Comparison of ENCODE assay signal across 12 mouse cellular contexts in genomic region chr6:117279297-117279696, GRCm38 (mm10).
DNase-seq lines count a peak whose midpoint lies in the region; ATAC-seq and TF ChIP-seq lines count a peak whose summit lies in the region.
"Had no signal": no experiment of that assay in that cellular context is flagged by ENCODE, and none has a peak within 500 bp of the region (broad histone marks: within the 10 kb centered on the region; RNA-seq: fewer than 3 reads in every experiment).

No protein-coding gene starts in this region.

- H3K27me3 ChIP-seq in hindbrain, embryonic 16.5 days (replicated peaks; ENCODE audit: control insufficient read depth, insufficient read depth, low read length) = no peaks in the 10 kb centered on the region
- no peaks in the 10 kb centered on the region for H3K27me3 ChIP-seq in hindbrain, embryonic 11.5 days (ENCODE audit: control insufficient read depth, insufficient read depth, low read length)
- H3K27me3 ChIP-seq in forebrain, postnatal 0 days (ENCODE audit: insufficient read depth, low read length) = no peaks in the 10 kb centered on the region
- H3K27me3 ChIP-seq in intestine, embryonic 16.5 days (replicated peaks; ENCODE audit: control insufficient read depth, insufficient read depth, low read length) = no peaks in the 10 kb centered on the region
- H3K27me3 ChIP-seq in kidney, embryonic 16.5 days (ENCODE audit: insufficient read depth, low read length) = no peaks in the 10 kb centered on the region
- H3K27me3 ChIP-seq: liver, embryonic 13.5 days; neural tube, embryonic 12.5 days had no signal

- no peak overlapping the region; the same call in 1 of the 2 replicates for H3K27ac ChIP-seq in hindbrain, embryonic 16.5 days (ENCODE audit: low read depth, low read length)
- H3K27ac ChIP-seq in hindbrain, embryonic 11.5 days (ENCODE audit: low read depth, low read length) = no peak overlapping the region
- no peak overlapping the region for H3K27ac ChIP-seq in forebrain, postnatal 0 days (ENCODE audit: low read depth, low read length)
- H3K27ac ChIP-seq in intestine, embryonic 16.5 days (ENCODE audit: low read length) = no peak overlapping the region
- H3K27ac ChIP-seq in kidney, embryonic 16.5 days (ENCODE audit: low read length) = no peak overlapping the region
- H3K27ac ChIP-seq: liver, embryonic 13.5 days; neural tube, embryonic 12.5 days had no signal

- no peak for DNase-seq in hindbrain, embryonic 11.5 days (ENCODE audit: low spot score)
- DNase-seq in Muller cell, postnatal 12 days (ENCODE audit: inconsistent ontology term) = peak; percentile 79
- DNase-seq in forebrain, postnatal 0 days = peak; percentile 41
- DNase-seq in ovary, adult 18-20 months (ENCODE audit: low spot score) = no peak
- DNase-seq: kidney, adult 8-10 months; liver, embryonic 13.5 days; thymus, postnatal 36 days had no signal

- TF ChIP-seq CTCF in forebrain, postnatal 0 days (IDR thresholded peaks at IDR 0.05; ENCODE audit: low read depth) = no peak

- H3K4me1 ChIP-seq in hindbrain, embryonic 16.5 days (ENCODE audit: control insufficient read depth, insufficient read depth, low read depth, low read length) = peaks cover 6% of the 10 kb centered on the region
- H3K4me1 ChIP-seq in hindbrain, embryonic 11.5 days (replicated peaks; ENCODE audit: control insufficient read depth, insufficient read depth, low read length) = no peaks in the 10 kb centered on the region
- no peaks in the 10 kb centered on the region for H3K4me1 ChIP-seq in forebrain, postnatal 0 days (ENCODE audit: insufficient read depth)
- no peaks in the 10 kb centered on the region for H3K4me1 ChIP-seq in intestine, embryonic 16.5 days (ENCODE audit: control insufficient read depth, insufficient read depth, low read length)
- H3K4me1 ChIP-seq in kidney, embryonic 16.5 days (ENCODE audit: insufficient read depth, low read length) = 0 out of 2 replicates have a peak, but pooled peaks cover 3% of the 10 kb centered on the region
- H3K4me1 ChIP-seq: liver, embryonic 13.5 days; neural tube, embryonic 12.5 days had no signal

- H3K9ac ChIP-seq in hindbrain, embryonic 16.5 days (ENCODE audit: low read depth, low read length) = no peak overlapping the region
- no peak overlapping the region for H3K9ac ChIP-seq in hindbrain, embryonic 11.5 days (ENCODE audit: low read depth, low read length)
- H3K9ac ChIP-seq in forebrain, postnatal 0 days = no peak overlapping the region
- H3K9ac ChIP-seq in intestine, embryonic 16.5 days (ENCODE audit: low read depth, low read length) = no peak overlapping the region
- H3K9ac ChIP-seq in kidney, embryonic 16.5 days (replicated peaks; ENCODE audit: low read length) = no peak overlapping the region
- H3K9ac ChIP-seq: liver, embryonic 13.5 days; neural tube, embryonic 12.5 days had no signal

- no peaks in the 10 kb centered on the region for H3K9me3 ChIP-seq in hindbrain, embryonic 16.5 days (ENCODE audit: control insufficient read depth, low read length)
- no peaks in the 10 kb centered on the region for H3K9me3 ChIP-seq in hindbrain, embryonic 11.5 days (ENCODE audit: control insufficient read depth, low read length)
- H3K9me3 ChIP-seq in forebrain, postnatal 0 days (ENCODE audit: low read length) = no peaks in the 10 kb centered on the region
- no peaks in the 10 kb centered on the region for H3K9me3 ChIP-seq in intestine, embryonic 16.5 days (ENCODE audit: control insufficient read depth, low read length)
- H3K9me3 ChIP-seq in kidney, embryonic 16.5 days (ENCODE audit: low read length) = no peaks in the 10 kb centered on the region
- H3K9me3 ChIP-seq: liver, embryonic 13.5 days; neural tube, embryonic 12.5 days had no signal

- no peak overlapping the region; the same call in 1 of the 2 replicates for H3K4me2 ChIP-seq in hindbrain, embryonic 16.5 days (ENCODE audit: low read length)
- no peak overlapping the region for H3K4me2 ChIP-seq in hindbrain, embryonic 11.5 days (replicated peaks; ENCODE audit: low read depth, low read length)
- no peak overlapping the region for H3K4me2 ChIP-seq in forebrain, postnatal 0 days (ENCODE audit: low read depth)
- no peak overlapping the region for H3K4me2 ChIP-seq in intestine, embryonic 16.5 days (ENCODE audit: low read depth, low read length)
- no peak overlapping the region for H3K4me2 ChIP-seq in kidney, embryonic 16.5 days (replicated peaks; ENCODE audit: low read depth, low read length)
- H3K4me2 ChIP-seq: liver, embryonic 13.5 days; neural tube, embryonic 12.5 days had no signal

- H3K4me3 ChIP-seq in hindbrain, embryonic 16.5 days (ENCODE audit: low read length) = no peak overlapping the region
- no peak overlapping the region for H3K4me3 ChIP-seq in hindbrain, embryonic 11.5 days (ENCODE audit: low read depth, low read length)
- H3K4me3 ChIP-seq in forebrain, postnatal 0 days (ENCODE audit: low read depth, low read length) = no peak overlapping the region
- H3K4me3 ChIP-seq in intestine, embryonic 16.5 days (ENCODE audit: low read length) = no peak overlapping the region
- no peak overlapping the region for H3K4me3 ChIP-seq in kidney, embryonic 16.5 days (ENCODE audit: low read length)
- H3K4me3 ChIP-seq: liver, embryonic 13.5 days; neural tube, embryonic 12.5 days had no signal

- ATAC-seq in hindbrain, embryonic 16.5 days = 0 out of 2 replicates have a peak, but pooled peaks have one; percentile 9
- ATAC-seq in hindbrain, embryonic 11.5 days (ENCODE audit: low FRiP score) = no peak
- ATAC-seq in cerebellum, adult (ENCODE audit: insufficient number of reproducible peaks, low FRiP score, low TSS enrichment) = peak; percentile 60
- peak; percentile 43 for ATAC-seq in forebrain, postnatal 0 days
- no peak for ATAC-seq in intestine, embryonic 16.5 days
- no peak for ATAC-seq in kidney, embryonic 16.5 days (ENCODE audit: low FRiP score, low TSS enrichment)

- H3K36me3 ChIP-seq in hindbrain, embryonic 16.5 days (ENCODE audit: control insufficient read depth, insufficient read depth, low read length) = no peaks in the 10 kb centered on the region
- H3K36me3 ChIP-seq in hindbrain, embryonic 11.5 days (ENCODE audit: control insufficient read depth, insufficient read depth, low read length) = no peaks in the 10 kb centered on the region
- H3K36me3 ChIP-seq in forebrain, postnatal 0 days (ENCODE audit: insufficient read depth) = no peaks in the 10 kb centered on the region
- no peaks in the 10 kb centered on the region for H3K36me3 ChIP-seq in intestine, embryonic 16.5 days (ENCODE audit: control insufficient read depth, insufficient read depth, low read length)
- no peaks in the 10 kb centered on the region for H3K36me3 ChIP-seq in kidney, embryonic 16.5 days (ENCODE audit: insufficient read depth, low read length)
- H3K36me3 ChIP-seq: liver, embryonic 13.5 days; neural tube, embryonic 12.5 days had no signal

Comparison
In these comparisons a context has a peak if more than half of its experiments do, and no peak if none do; other contexts are left out.
1. ATAC-seq: peak in hindbrain, embryonic 16.5 days (single experiment), cerebellum, adult (single experiment) and forebrain, postnatal 0 days (single experiment); none in hindbrain, embryonic 11.5 days (single experiment), intestine, embryonic 16.5 days (single experiment) and kidney, embryonic 16.5 days (single experiment).
2. DNase-seq: peak in Muller cell, postnatal 12 days (single experiment) and forebrain, postnatal 0 days (single experiment); none in hindbrain, embryonic 11.5 days (single experiment) and ovary, adult 18-20 months (single experiment).